Mouse (Mus musculus): Measurements from ENCODE around the gene Sox5.

DNA sequence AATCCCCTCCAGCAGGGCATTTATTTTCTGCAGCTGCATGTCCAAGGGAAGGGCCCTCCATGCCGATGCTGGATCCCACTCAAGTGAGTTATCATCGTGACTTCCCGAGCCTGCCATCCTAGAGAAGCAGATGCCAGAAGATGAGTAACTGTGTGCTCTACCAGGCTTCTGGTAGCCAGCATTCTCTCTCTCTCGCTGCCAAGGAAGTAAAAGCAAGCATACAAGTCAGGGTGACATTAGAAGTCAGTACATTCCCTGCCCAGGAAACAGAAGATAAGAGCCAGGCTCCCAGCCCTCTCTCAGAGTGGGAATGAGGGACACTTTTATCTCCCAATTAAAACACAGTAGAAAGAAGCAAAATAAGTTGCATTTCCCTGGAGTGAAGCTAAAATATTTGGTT is 86.1 kb downstream of the Sox5 start:
- no peak for TF ChIP-seq CTCF (conservative IDR thresholded peaks at IDR 0.05 in 1 of 2, IDR thresholded peaks at IDR 0.05 in 1 of 2; ENCODE audit: low read depth in 2 of 2, low read length in 2 of 2)
- TF ChIP-seq E2F4 (IDR thresholded peaks at IDR 0.05; ENCODE audit: insufficient replicate concordance, low read depth, low read length): no peak
- TF ChIP-seq ELF1 (IDR thresholded peaks at IDR 0.05; ENCODE audit: low read depth, low read length): no peak
- no peak for TF ChIP-seq POLR2A (IDR thresholded peaks at IDR 0.05; ENCODE audit: low read depth, low read length)
- no peak for TF ChIP-seq MAFK (IDR thresholded peaks at IDR 0.05; ENCODE audit: insufficient replicate concordance, low read length)
- TF ChIP-seq ZNF384 (IDR thresholded peaks at IDR 0.05; ENCODE audit: low read depth, low read length): no peak
- TF ChIP-seq POLR2AphosphoS2 (IDR thresholded peaks at IDR 0.05; ENCODE audit: low read depth, low read length): no peak
- no peak for TF ChIP-seq EP300 (IDR thresholded peaks at IDR 0.05; ENCODE audit: low read length)

Measured in CH12.LX (cell line).